Mouse (Mus musculus): ENCODE measurements around the gene Gm15294. TPM values are rescaled to one million over a fixed set of nuclear protein-coding genes. Genes with fewer than 3 reads are reported as not detected.

Gene Gm15294
- not detected for polyA plus RNA-seq (2012; fragmentation: generic; extraction: Trizol)
- long read RNA-seq, experiment 1, result 0 reads
- long read RNA-seq, experiment 2, result 0 reads

DNA sequence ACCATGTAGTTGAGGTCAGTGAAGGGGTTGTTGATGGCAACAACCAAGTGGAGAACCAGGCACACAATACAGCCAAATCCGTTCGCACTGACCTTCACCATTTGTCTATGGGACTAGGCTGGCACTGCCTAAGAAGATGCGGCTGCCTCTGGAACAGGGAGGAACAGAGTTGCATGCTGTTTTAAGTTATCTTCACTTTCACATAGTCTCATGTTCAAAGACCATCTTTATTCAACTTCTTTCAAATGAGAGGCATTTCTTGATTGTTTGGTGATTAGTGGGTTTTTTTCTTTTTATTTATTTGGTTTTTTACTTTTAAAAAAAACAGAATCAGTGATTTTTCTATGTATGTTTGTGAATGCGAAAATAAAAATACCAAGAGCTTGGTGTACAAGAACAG, at the start of gene Gm15294:
Gm15294 (minus strand) TSS at position 101 of the 400 bp plus-strand sequence.
- TF ChIP-seq FOSL1 (IDR thresholded peaks at IDR 0.05; ENCODE audit: insufficient read depth, low read length, poor library complexity, severe bottlenecking) (no peak), MAX (IDR thresholded peaks at IDR 0.05) (no peak), MYOG (IDR thresholded peaks at IDR 0.05; ENCODE audit: control insufficient read depth, extremely low read depth, insufficient read length) (no peak), CEBPB (IDR thresholded peaks at IDR 0.05; ENCODE audit: low read depth) (no peak), CTCF (IDR thresholded peaks at IDR 0.05; ENCODE audit: control insufficient read depth, insufficient read depth, insufficient read length) (no peak), USF1 (IDR thresholded peaks at IDR 0.05; ENCODE audit: low read depth) (no peak), MYOD1 (IDR thresholded peaks at IDR 0.05; ENCODE audit: control insufficient read depth, insufficient read length, low read depth) (no peak)
- no peaks in the 10 kb centered on the region for H3K36me3 ChIP-seq (ENCODE audit: control insufficient read depth, insufficient read depth)
- no peaks in the 10 kb centered on the region for H3K79me3 ChIP-seq (ENCODE audit: low read depth)
- no peak within 1 kb of the TSS for H3K4me3 ChIP-seq (ENCODE audit: insufficient read depth, poor library complexity, severe bottlenecking)
- no peaks in the 10 kb centered on the region for H3K79me2 ChIP-seq (ENCODE audit: control insufficient read depth, insufficient read depth)
- no peak within 1 kb of the TSS for H3ac ChIP-seq (ENCODE audit: control insufficient read depth, insufficient read length, low read depth)
- H3K27me3 ChIP-seq (ENCODE audit: control insufficient read depth, insufficient read depth, insufficient read length), result no peaks in the 10 kb centered on the region

DNA sequence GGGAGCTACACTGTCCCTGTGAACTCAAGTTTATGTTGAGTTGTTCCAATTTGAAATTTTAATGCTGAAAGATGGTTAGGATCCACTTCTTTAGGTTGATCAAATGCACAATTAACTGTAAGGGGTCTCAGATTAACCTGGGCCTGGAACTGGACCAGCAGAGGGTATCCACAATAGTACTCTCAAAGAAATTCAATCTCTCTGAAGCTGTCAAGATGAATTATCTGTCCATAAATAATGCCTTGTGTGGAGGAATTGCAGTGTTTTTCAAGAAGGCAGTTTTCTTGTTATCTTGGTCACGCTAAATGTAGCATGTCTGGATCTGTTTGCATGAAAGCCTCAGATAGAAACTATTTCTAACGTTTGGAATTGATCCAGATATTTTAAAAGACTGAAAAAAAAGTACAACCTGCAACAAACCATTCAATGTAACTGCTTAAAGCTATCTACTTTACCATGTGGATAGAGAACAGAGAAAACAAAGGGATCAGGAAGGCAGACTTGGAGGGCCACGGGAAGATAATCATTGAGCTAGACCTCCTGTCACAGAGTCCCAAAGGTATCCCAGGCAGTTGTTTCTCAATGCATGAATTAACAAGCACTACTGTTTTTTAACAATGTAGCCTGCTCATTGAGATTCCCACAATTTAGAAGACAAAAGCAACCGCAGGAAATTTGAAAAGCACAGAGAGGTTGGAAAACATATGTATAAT, 9.5 kb upstream of the Gm15294 start:
- Histone ChIP-seq H3K27me3 (ENCODE audit: control insufficient read depth, insufficient read depth, insufficient read length) (no peaks in the 10 kb centered on the region), H3ac (ENCODE audit: control insufficient read depth, insufficient read length, low read depth) (no peak overlapping the region), H3K36me3 (ENCODE audit: control insufficient read depth, insufficient read depth) (no peaks in the 10 kb centered on the region), H3K4me3 (ENCODE audit: insufficient read depth, poor library complexity, severe bottlenecking) (no peak overlapping the region), H3K79me3 (ENCODE audit: low read depth) (no peaks in the 10 kb centered on the region), H3K79me2 (ENCODE audit: control insufficient read depth, insufficient read depth) (no peaks in the 10 kb centered on the region)
- no peak for TF ChIP-seq MYOD1 (IDR thresholded peaks at IDR 0.05; ENCODE audit: control insufficient read depth, insufficient read length, low read depth)
- TF ChIP-seq CEBPB (IDR thresholded peaks at IDR 0.05; ENCODE audit: low read depth), result no peak
- no peak for TF ChIP-seq FOSL1 (IDR thresholded peaks at IDR 0.05; ENCODE audit: insufficient read depth, low read length, poor library complexity, severe bottlenecking)
- TF ChIP-seq MYOG (IDR thresholded peaks at IDR 0.05; ENCODE audit: control insufficient read depth, extremely low read depth, insufficient read length), result no peak
- TF ChIP-seq USF1 (IDR thresholded peaks at IDR 0.05; ENCODE audit: low read depth), result no peak
- no peak for TF ChIP-seq CTCF (IDR thresholded peaks at IDR 0.05; ENCODE audit: control insufficient read depth, insufficient read depth, insufficient read length)
- no peak for TF ChIP-seq MAX (IDR thresholded peaks at IDR 0.05)

DNA sequence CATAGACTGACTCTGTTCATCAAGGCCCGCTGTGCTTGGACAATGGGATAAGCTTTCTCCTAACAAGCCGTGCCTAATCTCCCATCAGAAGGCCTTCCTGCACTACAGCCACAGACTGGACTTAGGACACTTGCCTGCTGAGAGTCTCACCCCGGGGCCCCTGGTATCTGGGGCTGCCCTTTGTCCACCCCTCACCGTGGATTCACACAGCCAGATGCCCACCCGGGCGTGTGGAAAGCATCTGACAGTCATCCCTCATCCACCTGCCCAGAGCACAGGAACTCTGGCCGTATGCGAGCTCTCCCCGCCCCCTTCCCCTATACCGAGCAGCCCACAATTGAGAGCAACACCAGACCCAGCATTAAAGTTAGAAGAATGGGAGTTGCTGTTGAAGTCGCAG, 1.0 kb downstream of the Gm15294 start:
- Histone ChIP-seq H3K27me3 (ENCODE audit: control insufficient read depth, insufficient read depth, insufficient read length) (no peaks in the 10 kb centered on the region), H3K79me2 (ENCODE audit: control insufficient read depth, insufficient read depth) (no peaks in the 10 kb centered on the region), H3K4me3 (ENCODE audit: insufficient read depth, poor library complexity, severe bottlenecking) (no peak overlapping the region), H3ac (ENCODE audit: control insufficient read depth, insufficient read length, low read depth) (no peak overlapping the region), H3K36me3 (ENCODE audit: control insufficient read depth, insufficient read depth) (no peaks in the 10 kb centered on the region), H3K79me3 (ENCODE audit: low read depth) (no peaks in the 10 kb centered on the region)
- TF ChIP-seq CEBPB (IDR thresholded peaks at IDR 0.05; ENCODE audit: low read depth), result no peak
- TF ChIP-seq MAX (IDR thresholded peaks at IDR 0.05), result no peak
- no peak for TF ChIP-seq MYOD1 (IDR thresholded peaks at IDR 0.05; ENCODE audit: control insufficient read depth, insufficient read length, low read depth)
- TF ChIP-seq CTCF (IDR thresholded peaks at IDR 0.05; ENCODE audit: control insufficient read depth, insufficient read depth, insufficient read length), result no peak
- no peak for TF ChIP-seq FOSL1 (IDR thresholded peaks at IDR 0.05; ENCODE audit: insufficient read depth, low read length, poor library complexity, severe bottlenecking)
- TF ChIP-seq USF1 (IDR thresholded peaks at IDR 0.05; ENCODE audit: low read depth), result no peak
- no peak for TF ChIP-seq MYOG (IDR thresholded peaks at IDR 0.05; ENCODE audit: control insufficient read depth, extremely low read depth, insufficient read length)

DNA sequence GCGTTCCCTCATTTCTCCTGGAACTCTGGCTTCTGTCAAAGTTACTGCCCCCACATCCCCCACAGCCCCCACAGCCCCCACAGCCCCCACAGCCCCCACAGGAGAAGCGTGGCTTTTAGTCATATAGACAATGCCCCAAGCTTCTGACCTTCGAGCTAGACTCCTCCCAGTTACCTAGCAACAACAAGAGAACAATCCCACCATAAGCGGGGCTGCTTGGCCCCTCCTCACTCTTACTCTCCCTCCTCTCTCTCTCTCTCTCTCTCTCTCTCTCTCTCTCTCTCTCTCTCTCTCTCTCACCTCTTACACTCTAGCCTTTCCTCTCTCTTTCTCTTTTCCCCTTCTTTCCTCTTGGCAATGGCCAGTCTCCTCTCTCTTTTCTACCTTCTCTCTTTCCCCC, 1.4 kb downstream of the Gm15294 start:
- H3K79me3 ChIP-seq (ENCODE audit: low read depth), result no peaks in the 10 kb centered on the region
- H3K4me3 ChIP-seq (ENCODE audit: insufficient read depth, poor library complexity, severe bottlenecking), result no peak overlapping the region
- no peak for TF ChIP-seq MYOG (IDR thresholded peaks at IDR 0.05; ENCODE audit: control insufficient read depth, extremely low read depth, insufficient read length)
- no peak for TF ChIP-seq CEBPB (IDR thresholded peaks at IDR 0.05; ENCODE audit: low read depth)
- no peak for TF ChIP-seq MYOD1 (IDR thresholded peaks at IDR 0.05; ENCODE audit: control insufficient read depth, insufficient read length, low read depth)
- no peak for TF ChIP-seq CTCF (IDR thresholded peaks at IDR 0.05; ENCODE audit: control insufficient read depth, insufficient read depth, insufficient read length)
- TF ChIP-seq MAX (IDR thresholded peaks at IDR 0.05), result no peak
- TF ChIP-seq FOSL1 (IDR thresholded peaks at IDR 0.05; ENCODE audit: insufficient read depth, low read length, poor library complexity, severe bottlenecking), result no peak
- no peak for TF ChIP-seq USF1 (IDR thresholded peaks at IDR 0.05; ENCODE audit: low read depth)
- H3K27me3 ChIP-seq (ENCODE audit: control insufficient read depth, insufficient read depth, insufficient read length), result no peaks in the 10 kb centered on the region
- no peaks in the 10 kb centered on the region for H3K79me2 ChIP-seq (ENCODE audit: control insufficient read depth, insufficient read depth)
- no peaks in the 10 kb centered on the region for H3K36me3 ChIP-seq (ENCODE audit: control insufficient read depth, insufficient read depth)
- no peak overlapping the region for H3ac ChIP-seq (ENCODE audit: control insufficient read depth, insufficient read length, low read depth)

DNA sequence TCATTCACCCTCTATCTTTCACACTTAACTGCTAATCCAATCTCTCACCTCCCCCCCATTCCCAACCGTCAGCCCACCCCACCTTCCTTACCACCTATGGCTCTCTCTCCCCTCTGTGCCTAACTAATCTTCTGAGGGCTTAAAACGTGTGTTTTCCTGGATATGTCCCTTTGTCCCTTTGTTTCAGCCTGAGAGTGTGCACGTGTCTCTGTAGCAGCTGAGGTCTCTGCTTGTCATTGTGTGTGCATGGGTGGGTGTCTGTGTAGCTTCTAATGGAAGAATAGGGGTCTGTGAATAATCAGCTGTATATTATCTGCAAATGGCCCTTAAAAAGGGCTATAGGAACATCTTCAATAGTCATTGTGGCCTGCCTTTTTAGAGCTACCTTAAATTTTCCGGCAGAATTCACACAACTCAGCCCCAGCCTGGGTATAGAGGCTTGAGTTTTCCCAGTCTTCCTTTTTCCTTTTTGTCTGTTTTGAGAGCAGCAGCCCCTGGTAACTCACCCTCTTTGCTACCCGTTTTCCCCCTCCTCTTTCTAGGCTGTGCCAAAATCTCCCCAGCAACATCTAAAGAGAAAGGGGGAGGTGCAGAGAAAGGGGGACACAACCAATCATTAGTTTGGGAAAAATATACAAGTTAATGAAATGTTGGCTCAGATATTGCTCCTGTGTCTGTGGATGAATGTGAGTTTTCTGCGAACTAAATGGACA, 19.2 kb downstream of the Gm15294 start:
- Histone ChIP-seq H3ac (ENCODE audit: control insufficient read depth, insufficient read length, low read depth) (no peak overlapping the region), H3K4me3 (ENCODE audit: insufficient read depth, poor library complexity, severe bottlenecking) (no peak overlapping the region), H3K27me3 (ENCODE audit: control insufficient read depth, insufficient read depth, insufficient read length) (no peaks in the 10 kb centered on the region), H3K79me3 (ENCODE audit: low read depth) (no peaks in the 10 kb centered on the region), H3K79me2 (ENCODE audit: control insufficient read depth, insufficient read depth) (no peaks in the 10 kb centered on the region), H3K36me3 (ENCODE audit: control insufficient read depth, insufficient read depth) (no peaks in the 10 kb centered on the region)
- TF ChIP-seq CEBPB (IDR thresholded peaks at IDR 0.05; ENCODE audit: low read depth) (no peak), FOSL1 (IDR thresholded peaks at IDR 0.05; ENCODE audit: insufficient read depth, low read length, poor library complexity, severe bottlenecking) (no peak), MAX (IDR thresholded peaks at IDR 0.05) (no peak), CTCF (IDR thresholded peaks at IDR 0.05; ENCODE audit: control insufficient read depth, insufficient read depth, insufficient read length) (no peak), MYOG (IDR thresholded peaks at IDR 0.05; ENCODE audit: control insufficient read depth, extremely low read depth, insufficient read length) (no peak), MYOD1 (IDR thresholded peaks at IDR 0.05; ENCODE audit: control insufficient read depth, insufficient read length, low read depth) (no peak), USF1 (IDR thresholded peaks at IDR 0.05; ENCODE audit: low read depth) (no peak)

Other genes starting within 250 kb of the Gm15294 start
- not detected for gene Irs4, start 150.0 kb downstream of the Gm15294 start, polyA plus RNA-seq (2012; fragmentation: generic; extraction: Trizol)

All from C2C12 (cell line).